Mouse (Mus musculus): ENCODE measurements around the gene Ptger3. TPM values are rescaled to one million over a fixed set of nuclear protein-coding genes. Genes with fewer than 3 reads are reported as not detected.

Gene Ptger3
- polyA plus RNA-seq, 1 experiment, result not detected

GRCm38 (mm10) chr3:157605411-157605740, 38.7 kb downstream of the Ptger3 start:
- H3K79me2 ChIP-seq (ENCODE audit: control insufficient read depth, insufficient read depth), result no peaks in the 10 kb centered on the region
- H3K27me3 ChIP-seq (ENCODE audit: control insufficient read depth, insufficient read depth, insufficient read length), result no peaks in the 10 kb centered on the region
- no peaks in the 10 kb centered on the region for H3K36me3 ChIP-seq (ENCODE audit: control insufficient read depth, insufficient read depth)
- TF ChIP-seq USF1 (IDR thresholded peaks at IDR 0.05; ENCODE audit: low read depth) (no peak), POLR2A (IDR thresholded peaks at IDR 0.05; ENCODE audit: insufficient read length, low read depth) (no peak), SRF (IDR thresholded peaks at IDR 0.05; ENCODE audit: control insufficient read depth, insufficient read length, low read depth) (no peak), E2F4 (IDR thresholded peaks at IDR 0.05; ENCODE audit: insufficient read depth) (no peak), TCF12 (IDR thresholded peaks at IDR 0.05; ENCODE audit: insufficient read depth, poor library complexity, severe bottlenecking) (no peak), CEBPB (IDR thresholded peaks at IDR 0.05; ENCODE audit: insufficient read depth, poor library complexity, severe bottlenecking) (no peak), POLR2AphosphoS2 (IDR thresholded peaks at IDR 0.05; ENCODE audit: insufficient read length, low read depth) (no peak), MAX (IDR thresholded peaks at IDR 0.05; ENCODE audit: low read depth) (no peak), MYOD1 (IDR thresholded peaks at IDR 0.05; ENCODE audit: control insufficient read depth in 1 of 3, insufficient read length in 2 of 3, low read depth in 2 of 3) (no peak), REST (IDR thresholded peaks at IDR 0.05; ENCODE audit: insufficient read depth, insufficient read length) (no peak), TCF3 (IDR thresholded peaks at IDR 0.05; ENCODE audit: insufficient read length, low read depth) (no peak), MYOG (IDR thresholded peaks at IDR 0.05; ENCODE audit: control insufficient read depth in 1 of 3, insufficient read depth in 1 of 3, insufficient read length in 2 of 3, low read depth in 2 of 3) (no peak)
- H3K4me3 ChIP-seq, result no peak overlapping the region
- no peak overlapping the region for H3ac ChIP-seq (ENCODE audit: control insufficient read depth, insufficient read length)
- H3K4me2 ChIP-seq (ENCODE audit: low read depth), result no peak overlapping the region

GRCm38 (mm10) chr3:157613542-157613941, 46.9 kb downstream of the Ptger3 start:
- Histone ChIP-seq H3ac (ENCODE audit: control insufficient read depth, insufficient read length) (no peak overlapping the region), H3K36me3 (ENCODE audit: control insufficient read depth, insufficient read depth) (no peaks in the 10 kb centered on the region), H3K4me3 (no peak overlapping the region), H3K4me2 (ENCODE audit: low read depth) (no peak overlapping the region), H3K79me2 (ENCODE audit: control insufficient read depth, insufficient read depth) (no peaks in the 10 kb centered on the region), H3K27me3 (ENCODE audit: control insufficient read depth, insufficient read depth, insufficient read length) (no peaks in the 10 kb centered on the region)
- no peak for TF ChIP-seq CEBPB (IDR thresholded peaks at IDR 0.05; ENCODE audit: insufficient read depth, poor library complexity, severe bottlenecking)

GRCm38 (mm10) chr3:157616949-157617348, 50.3 kb downstream of the Ptger3 start:
- Histone ChIP-seq H3K79me2 (ENCODE audit: control insufficient read depth, insufficient read depth) (no peaks in the 10 kb centered on the region), H3K4me3 (no peak overlapping the region), H3K36me3 (ENCODE audit: control insufficient read depth, insufficient read depth) (no peaks in the 10 kb centered on the region), H3K4me2 (ENCODE audit: low read depth) (no peak overlapping the region), H3ac (ENCODE audit: control insufficient read depth, insufficient read length) (no peak overlapping the region), H3K27me3 (ENCODE audit: control insufficient read depth, insufficient read depth, insufficient read length) (no peaks in the 10 kb centered on the region)
- no peak for TF ChIP-seq MYOD1 (IDR thresholded peaks at IDR 0.05; ENCODE audit: control insufficient read depth in 1 of 3, insufficient read length in 2 of 3, low read depth in 2 of 3)
- TF ChIP-seq E2F4 (IDR thresholded peaks at IDR 0.05; ENCODE audit: insufficient read depth), result no peak
- TF ChIP-seq POLR2A (IDR thresholded peaks at IDR 0.05; ENCODE audit: insufficient read length, low read depth), result no peak
- no peak for TF ChIP-seq SRF (IDR thresholded peaks at IDR 0.05; ENCODE audit: control insufficient read depth, insufficient read length, low read depth)
- no peak for TF ChIP-seq CEBPB (IDR thresholded peaks at IDR 0.05; ENCODE audit: insufficient read depth, poor library complexity, severe bottlenecking)
- TF ChIP-seq POLR2AphosphoS2 (IDR thresholded peaks at IDR 0.05; ENCODE audit: insufficient read length, low read depth), result no peak
- TF ChIP-seq TCF3 (IDR thresholded peaks at IDR 0.05; ENCODE audit: insufficient read length, low read depth), result no peak
- TF ChIP-seq MAX (IDR thresholded peaks at IDR 0.05; ENCODE audit: low read depth), result no peak
- no peak for TF ChIP-seq TCF12 (IDR thresholded peaks at IDR 0.05; ENCODE audit: insufficient read depth, poor library complexity, severe bottlenecking)
- TF ChIP-seq USF1 (IDR thresholded peaks at IDR 0.05; ENCODE audit: low read depth), result no peak

- Histone ChIP-seq H3K27me3 (ENCODE audit: control insufficient read depth, insufficient read depth, insufficient read length) (no peaks in the 10 kb centered on the region), H3K36me3 (ENCODE audit: control insufficient read depth, insufficient read depth) (no peaks in the 10 kb centered on the region), H3K4me3 (no peak overlapping the region), H3K79me2 (ENCODE audit: control insufficient read depth, insufficient read depth) (no peaks in the 10 kb centered on the region), H3ac (ENCODE audit: control insufficient read depth, insufficient read length) (no peak overlapping the region), H3K4me2 (ENCODE audit: low read depth) (no peak overlapping the region)
- no peak for TF ChIP-seq REST (IDR thresholded peaks at IDR 0.05; ENCODE audit: insufficient read depth, insufficient read length)
- no peak for TF ChIP-seq POLR2AphosphoS2 (IDR thresholded peaks at IDR 0.05; ENCODE audit: insufficient read length, low read depth)
- no peak for TF ChIP-seq TCF12 (IDR thresholded peaks at IDR 0.05; ENCODE audit: insufficient read depth, poor library complexity, severe bottlenecking)
- no peak for TF ChIP-seq POLR2A (IDR thresholded peaks at IDR 0.05; ENCODE audit: insufficient read length, low read depth)
- no peak for TF ChIP-seq CEBPB (IDR thresholded peaks at IDR 0.05; ENCODE audit: insufficient read depth, poor library complexity, severe bottlenecking)
Measured at GRCm38 (mm10) chr3:157627407-157627806, 60.7 kb downstream of the Ptger3 start.

GRCm38 (mm10) chr3:157630671-157631070, 64.0 kb downstream of the Ptger3 start:
- Histone ChIP-seq H3ac (ENCODE audit: control insufficient read depth, insufficient read length) (no peak overlapping the region), H3K79me2 (ENCODE audit: control insufficient read depth, insufficient read depth) (no peaks in the 10 kb centered on the region), H3K36me3 (ENCODE audit: control insufficient read depth, insufficient read depth) (no peaks in the 10 kb centered on the region), H3K4me2 (ENCODE audit: low read depth) (no peak overlapping the region), H3K27me3 (ENCODE audit: control insufficient read depth, insufficient read depth, insufficient read length) (no peaks in the 10 kb centered on the region), H3K4me3 (no peak overlapping the region)
- no peak for TF ChIP-seq TCF12 (IDR thresholded peaks at IDR 0.05; ENCODE audit: insufficient read depth, poor library complexity, severe bottlenecking)
- TF ChIP-seq E2F4 (IDR thresholded peaks at IDR 0.05; ENCODE audit: insufficient read depth), result no peak
- TF ChIP-seq REST (IDR thresholded peaks at IDR 0.05; ENCODE audit: insufficient read depth, insufficient read length), result no peak
- no peak for TF ChIP-seq MAX (IDR thresholded peaks at IDR 0.05; ENCODE audit: low read depth)
- TF ChIP-seq POLR2A (IDR thresholded peaks at IDR 0.05; ENCODE audit: insufficient read length, low read depth), result no peak
- TF ChIP-seq MYOG (IDR thresholded peaks at IDR 0.05; ENCODE audit: control insufficient read depth in 1 of 3, insufficient read depth in 1 of 3, insufficient read length in 2 of 3, low read depth in 2 of 3), result no peak
- no peak for TF ChIP-seq SRF (IDR thresholded peaks at IDR 0.05; ENCODE audit: control insufficient read depth, insufficient read length, low read depth)
- TF ChIP-seq TCF3 (IDR thresholded peaks at IDR 0.05; ENCODE audit: insufficient read length, low read depth), result no peak
- no peak for TF ChIP-seq MYOD1 (IDR thresholded peaks at IDR 0.05; ENCODE audit: control insufficient read depth in 1 of 3, insufficient read length in 2 of 3, low read depth in 2 of 3)
- no peak for TF ChIP-seq POLR2AphosphoS2 (IDR thresholded peaks at IDR 0.05; ENCODE audit: insufficient read length, low read depth)
